Mouse (Mus musculus) CH12F3 (cell line): Measurements from ENCODE around the gene Dclre1c.
"Not testable (repeated sequence)": the region's sequence is repeated elsewhere in the genome, so short reads cannot be mapped to it uniquely, and the experiment has no call there.

Experiments used
- in situ Hi-C: fragments of 300-500 bp; cut with MboI; formaldehyde crosslinking; loops from 2 replicates; pipeline ENCODE4 v1.14.3; 2020; ENCODE audit warnings: low sequenced_read_pairs

Gene Dclre1c

DNA sequence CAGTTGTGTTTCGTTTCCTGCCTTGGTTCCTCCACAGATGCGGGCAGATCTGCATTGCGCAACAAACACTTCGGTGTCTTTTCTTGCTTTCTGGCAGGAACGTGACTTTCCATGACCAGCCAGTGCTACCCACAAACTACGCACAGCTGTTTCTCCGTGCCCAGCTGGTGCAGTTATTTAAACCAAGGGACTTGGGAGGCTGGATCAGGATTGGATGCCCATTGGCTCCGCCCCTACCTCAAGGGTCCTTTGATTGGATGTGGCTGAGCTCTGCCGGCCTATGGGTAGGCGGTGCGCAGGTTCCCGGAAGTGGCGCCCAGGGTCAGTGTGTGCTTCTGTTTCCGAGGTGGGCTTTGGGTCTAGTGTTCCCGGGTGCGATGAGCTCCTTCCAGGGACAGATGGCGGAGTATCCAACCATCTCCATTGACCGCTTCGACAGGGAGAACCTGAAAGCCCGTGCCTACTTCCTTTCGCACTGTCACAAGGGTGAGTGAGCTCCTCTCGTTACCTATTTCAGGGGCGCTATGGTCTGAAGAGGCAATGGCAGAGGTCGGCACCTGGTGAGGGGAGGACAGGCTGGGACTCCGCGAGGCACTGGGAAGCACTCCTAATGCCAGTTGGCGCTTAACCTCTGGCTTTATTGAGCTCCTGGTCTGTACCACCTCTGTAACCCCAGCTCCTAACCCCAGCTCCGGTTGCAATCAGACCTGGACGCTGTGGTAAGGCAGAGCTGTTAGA is at the start of gene Dclre1c:
Gene Dclre1c (plus strand): TSS at position 291 of the 738 bp plus-strand sequence.
- in situ Hi-C loops, result no loop called here

DNA sequence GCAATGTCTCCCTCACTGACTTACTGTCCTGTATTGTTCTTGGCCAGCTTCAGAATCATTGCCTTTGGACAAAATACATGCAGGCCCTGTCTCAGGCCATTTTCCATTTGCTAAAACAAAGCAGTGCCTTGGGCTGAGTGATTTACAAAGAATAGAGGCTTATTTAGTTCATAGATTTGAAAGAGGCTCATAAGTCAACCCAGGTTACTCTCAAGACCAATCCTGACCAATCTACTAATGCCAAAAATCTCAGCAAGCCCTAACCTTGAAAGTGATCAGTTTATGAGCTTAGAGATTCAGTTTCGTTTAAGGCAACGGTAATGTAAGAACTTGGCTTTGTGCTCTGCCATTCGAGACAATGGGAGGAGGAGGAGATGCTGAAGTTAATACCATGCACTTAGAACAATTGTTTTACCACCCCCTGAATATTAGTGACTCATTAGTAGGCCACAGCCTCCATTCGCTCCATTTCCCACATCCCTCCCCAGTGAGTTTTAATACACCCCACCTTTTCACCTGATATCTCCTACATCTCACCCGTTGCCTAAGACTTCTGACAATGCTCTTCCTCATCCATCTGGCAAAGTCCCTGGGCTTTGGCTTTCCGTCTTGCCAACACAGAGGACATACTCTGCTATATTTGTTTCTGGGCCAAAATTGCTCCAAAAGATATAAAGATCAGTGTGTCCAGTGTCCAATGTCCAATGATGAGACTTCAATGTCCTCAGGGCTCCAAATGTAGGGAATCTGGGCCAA is 36.6 kb upstream of the Dclre1c start:
- in situ Hi-C loops, result no loop called here

DNA sequence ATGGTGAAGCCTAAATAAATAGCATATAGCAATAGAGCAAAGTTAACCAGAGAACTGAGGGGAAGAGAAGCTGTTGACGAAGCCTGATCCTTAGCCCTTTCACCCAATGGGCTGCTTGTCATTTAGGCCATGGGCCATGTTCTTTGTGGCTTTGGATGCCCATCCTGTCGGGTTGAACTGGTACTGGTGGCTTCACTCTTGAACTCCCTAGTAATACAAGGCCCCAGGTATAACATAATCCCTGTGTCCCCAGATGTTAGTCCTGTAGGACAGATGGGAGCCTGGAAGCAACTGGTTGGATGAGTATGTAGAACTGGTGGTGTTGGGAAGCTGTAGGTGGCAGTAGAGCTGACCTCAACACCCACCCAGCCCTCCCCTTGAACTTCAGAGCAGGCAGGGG is 32.0 kb upstream of the Dclre1c start:
- in situ Hi-C loops, result no loop called here

DNA sequence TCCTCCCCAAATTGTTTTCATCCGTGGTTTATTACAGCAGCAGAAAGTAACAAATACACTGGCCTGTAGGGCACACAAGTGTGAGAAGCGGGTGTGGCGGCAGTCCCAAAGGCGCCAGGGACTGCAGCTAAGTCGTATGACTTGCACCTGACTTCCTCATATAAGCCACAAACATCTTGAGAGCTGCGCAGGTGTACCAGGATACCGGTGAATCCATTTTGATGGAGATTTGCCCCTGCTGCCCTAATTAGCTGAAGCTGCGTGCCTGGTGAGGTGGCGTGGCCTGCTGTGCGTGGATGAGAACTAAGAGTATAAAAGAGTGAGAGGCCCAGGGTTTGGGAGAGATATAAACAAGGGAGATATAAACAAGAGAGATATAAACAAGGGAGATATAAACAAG is 26.8 kb upstream of the Dclre1c start, which contains the start of gene Olah:
Gene Olah (minus strand): TSS at position 101 of the 400 bp plus-strand sequence.
- in situ Hi-C loops, result not testable (repeated sequence)

DNA sequence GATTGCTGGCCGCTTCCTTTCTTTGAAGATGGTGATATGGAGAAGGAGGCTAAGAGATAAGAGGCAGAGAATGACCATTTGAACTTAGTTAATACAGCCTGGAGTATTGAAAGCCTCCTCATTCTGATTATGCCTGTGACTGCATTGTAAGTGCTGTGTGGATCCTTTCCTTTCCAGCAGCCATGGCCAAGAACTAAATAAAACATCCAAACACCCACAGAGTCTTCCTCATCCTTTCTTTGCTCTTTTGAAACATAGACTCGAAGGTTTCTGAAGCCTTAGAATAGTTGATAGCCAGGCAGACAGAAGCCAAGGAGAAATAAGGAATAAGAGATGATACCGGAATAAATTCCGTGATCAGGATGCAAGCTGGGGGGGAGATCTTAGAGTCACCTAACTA is 17.9 kb upstream of the Dclre1c start:
- in situ Hi-C loops, result no loop called here

DNA sequence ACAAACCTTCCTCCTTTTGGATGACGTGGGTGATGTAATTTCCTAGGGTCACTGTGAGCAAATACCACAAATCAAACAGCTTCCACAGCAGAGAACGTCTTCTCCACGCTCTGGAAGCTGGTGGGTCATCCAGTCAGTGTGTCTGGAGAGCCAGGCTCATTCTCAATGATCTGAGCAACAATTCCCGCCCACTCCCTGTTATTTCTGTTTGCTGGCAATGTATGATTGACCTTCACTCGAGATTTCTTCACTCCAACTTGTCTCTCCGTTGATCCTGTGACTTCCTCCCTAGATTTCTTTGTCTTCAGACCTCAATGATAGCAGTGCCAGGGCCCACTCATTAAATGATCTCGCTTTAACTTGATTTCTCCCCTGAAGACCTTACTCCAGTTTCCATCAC is 16.2 kb upstream of the Dclre1c start:
- in situ Hi-C loops, result no loop called here

DNA sequence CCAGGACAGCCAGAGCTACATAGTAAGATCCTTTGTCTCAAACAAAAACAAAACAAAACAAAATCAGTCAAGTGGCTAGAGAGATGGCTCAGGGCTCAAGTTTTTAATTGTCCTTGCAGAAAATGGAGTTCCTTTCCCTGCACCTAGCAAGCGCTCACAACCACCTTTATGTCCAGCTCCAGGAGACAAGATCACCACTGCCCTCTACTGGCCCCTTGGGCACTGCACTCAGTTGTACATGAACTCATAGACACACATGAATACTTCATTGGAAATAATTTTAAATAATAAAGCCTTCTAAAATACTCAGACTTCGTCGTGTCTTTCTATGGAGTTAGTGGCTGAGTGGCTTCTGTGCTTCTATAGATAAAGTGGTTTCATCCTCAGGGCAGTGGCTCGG is 9.7 kb upstream of the Dclre1c start:
- in situ Hi-C loops, result no loop called here

DNA sequence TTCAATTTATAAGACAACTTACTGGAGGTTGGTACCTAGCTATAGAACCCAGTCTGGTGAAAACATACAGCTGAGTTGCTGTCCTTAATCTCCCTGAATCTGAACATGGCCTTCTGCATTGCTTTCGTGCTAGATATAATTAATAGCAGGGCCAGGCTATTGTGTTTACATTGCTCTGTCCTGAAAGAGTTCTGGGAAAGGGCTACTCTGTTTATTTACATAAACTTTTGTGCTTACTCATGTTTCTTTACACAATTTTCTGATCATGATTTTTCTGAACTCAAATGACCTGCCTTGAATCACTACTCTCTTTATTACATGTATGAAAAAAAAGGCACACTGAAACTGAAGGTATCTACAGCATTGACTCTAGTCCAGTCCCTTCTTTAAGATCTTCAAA is 8.3 kb upstream of the Dclre1c start:
- in situ Hi-C loops, result no loop called here

DNA sequence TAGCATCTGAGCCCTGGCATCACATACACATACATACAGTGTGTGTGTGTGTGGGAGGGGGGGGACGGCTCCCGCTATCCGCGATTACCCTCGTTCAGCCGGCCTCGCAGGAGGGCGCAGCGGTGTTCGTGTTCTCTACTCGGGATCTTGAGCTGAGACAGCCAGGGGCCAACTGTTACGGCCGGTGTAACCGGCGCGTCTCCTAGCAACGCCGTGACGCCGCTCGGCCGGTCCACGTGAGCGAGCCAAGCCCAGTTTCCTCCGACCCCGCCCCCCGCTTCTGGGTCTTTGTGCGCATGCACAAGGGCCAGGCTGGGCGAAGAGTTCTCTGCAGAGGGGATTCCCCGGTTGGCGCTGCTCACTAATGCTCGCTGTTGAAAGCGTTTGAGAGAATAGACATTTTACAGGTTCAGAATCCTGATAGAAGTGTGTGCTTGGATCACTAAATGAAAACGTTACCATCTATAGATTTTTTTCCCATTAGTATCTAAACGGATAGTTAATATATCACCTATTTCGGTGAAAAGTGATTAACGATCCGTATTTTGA is 5.0 kb upstream of the Dclre1c start:
- in situ Hi-C loops, result no loop called here

DNA sequence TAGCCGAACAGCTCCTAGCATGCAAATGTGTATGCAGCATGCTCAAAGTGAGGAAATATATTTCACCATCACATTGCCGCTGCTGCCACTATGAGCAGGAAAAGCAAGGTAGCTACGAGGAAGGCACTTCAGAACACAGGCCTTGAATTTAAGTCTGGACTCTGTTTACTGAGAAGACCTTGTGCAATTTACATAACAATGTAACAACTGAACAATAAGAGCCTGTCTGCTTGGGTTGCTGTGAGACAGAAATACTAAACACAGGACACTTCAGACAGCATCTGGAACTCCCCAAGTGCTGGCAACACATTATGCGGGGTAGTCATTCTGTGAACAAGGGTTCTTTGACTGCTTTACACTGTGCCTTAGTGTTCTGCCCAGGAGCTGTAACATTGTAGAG is 3.8 kb upstream of the Dclre1c start:
- in situ Hi-C loops, result no loop called here

DNA sequence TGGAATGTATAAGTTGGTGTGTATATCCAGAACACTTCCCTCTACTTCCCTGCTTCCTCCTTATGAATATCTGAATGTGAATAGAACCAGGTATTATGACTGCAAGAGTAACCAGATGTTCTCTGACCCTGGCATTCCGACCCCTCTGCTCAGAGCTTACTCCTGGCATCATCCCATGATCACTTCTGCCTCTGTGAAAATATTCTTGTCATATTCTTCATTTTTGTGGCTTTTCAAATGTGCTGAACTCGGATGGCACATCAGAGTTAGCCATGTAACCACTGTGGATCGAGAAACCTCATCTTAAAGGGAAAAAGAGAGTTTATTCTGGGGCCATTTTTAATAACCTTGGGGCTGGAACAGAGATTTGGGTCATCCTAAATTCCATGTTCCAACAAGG is 1.4 kb upstream of the Dclre1c start, which contains the start of gene Meig1:
Gene Meig1 (minus strand): TSS at position 101 of the 400 bp plus-strand sequence.
- in situ Hi-C loops, result no loop called here

DNA sequence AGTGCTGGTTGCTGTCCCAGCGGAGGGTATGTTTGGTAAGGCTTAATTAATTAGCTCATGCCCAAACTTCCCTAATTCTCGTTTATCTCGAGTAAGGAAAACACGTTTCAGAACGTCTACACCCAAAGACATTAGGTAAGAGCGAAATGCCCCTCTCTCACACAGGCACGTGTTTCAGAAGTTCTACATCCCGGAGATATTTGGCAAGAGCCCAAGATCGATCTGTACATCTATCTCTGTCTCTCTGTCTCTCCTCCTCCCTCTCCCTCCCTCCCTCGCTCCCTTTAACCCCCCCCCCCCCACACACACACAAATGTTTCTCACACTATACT is 614 bp downstream of the Dclre1c start:
- in situ Hi-C loops, result no loop called here

DNA sequence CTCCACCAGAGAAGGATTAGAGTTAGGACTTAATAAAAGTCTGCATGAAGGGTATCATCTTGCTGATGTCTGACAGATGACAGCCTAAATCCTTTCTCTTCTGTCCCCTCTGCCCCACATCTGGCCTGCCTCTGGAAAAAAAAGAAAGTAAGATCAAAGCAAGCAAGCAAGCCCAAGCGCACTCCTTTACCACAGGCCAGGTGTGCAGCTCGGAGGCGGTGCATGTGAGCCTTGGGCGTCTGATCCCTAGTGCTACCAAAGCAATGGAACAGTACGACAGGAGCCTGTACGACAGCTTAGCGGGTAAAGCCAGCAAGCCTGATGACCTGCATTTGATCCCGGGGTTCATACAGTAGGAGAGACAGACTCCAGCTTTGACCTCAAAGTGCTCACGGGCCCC is 7.0 kb downstream of the Dclre1c start:
- in situ Hi-C loops, result no loop called here

DNA sequence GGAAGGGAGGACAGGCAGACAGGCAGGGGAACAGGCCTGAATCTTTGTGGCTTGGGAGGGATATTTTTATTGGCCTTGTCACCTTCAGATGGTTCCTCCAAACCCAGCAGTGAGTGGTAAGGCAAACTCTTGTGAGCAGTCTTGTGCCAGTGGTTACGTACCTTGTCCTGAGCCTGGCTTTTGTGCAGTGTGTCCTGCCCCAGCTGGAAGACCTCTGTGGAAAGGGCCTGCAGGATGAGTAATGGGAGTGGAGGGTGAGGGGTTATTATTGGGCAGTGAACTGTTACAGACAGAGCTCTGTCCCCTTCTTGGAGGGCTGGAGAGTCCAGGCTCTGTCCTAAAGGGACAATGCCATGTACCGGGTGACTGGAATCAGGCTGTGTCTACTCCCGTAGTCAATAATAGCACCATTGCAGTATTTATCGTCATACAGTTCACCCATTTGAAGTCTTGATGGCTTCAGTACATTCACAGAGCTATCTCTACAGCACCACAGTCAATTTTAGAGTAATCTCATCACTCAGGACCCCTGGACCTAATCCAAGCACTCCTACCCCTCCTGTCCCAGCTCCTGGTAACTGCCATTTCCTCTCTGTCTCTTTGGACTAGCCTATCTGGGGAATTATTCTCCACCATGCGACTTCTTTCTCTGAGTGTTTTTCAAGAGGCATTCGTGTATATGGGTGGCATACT is 11.6 kb downstream of the Dclre1c start:
- in situ Hi-C loops, result no loop called here

DNA sequence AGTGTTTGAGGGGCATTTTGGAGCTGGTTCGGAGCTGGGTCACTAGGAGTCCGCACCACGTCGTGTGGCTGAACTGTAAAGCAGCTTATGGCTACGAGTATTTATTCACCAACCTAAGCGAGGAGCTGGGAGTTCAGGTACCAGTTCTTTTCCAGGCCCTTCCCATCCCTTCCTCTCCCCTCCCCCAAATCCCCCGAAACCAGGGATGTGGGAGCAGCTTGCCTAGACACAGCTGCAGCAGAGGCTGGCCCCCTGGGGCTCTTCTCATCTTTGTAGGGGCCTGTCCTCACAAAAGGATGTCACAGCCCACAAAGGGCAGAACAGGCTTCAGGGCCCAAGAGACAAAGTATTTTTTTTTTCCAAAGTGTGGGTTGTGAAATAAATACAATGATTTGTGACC is 14.0 kb downstream of the Dclre1c start:
- in situ Hi-C loops, result no loop called here

DNA sequence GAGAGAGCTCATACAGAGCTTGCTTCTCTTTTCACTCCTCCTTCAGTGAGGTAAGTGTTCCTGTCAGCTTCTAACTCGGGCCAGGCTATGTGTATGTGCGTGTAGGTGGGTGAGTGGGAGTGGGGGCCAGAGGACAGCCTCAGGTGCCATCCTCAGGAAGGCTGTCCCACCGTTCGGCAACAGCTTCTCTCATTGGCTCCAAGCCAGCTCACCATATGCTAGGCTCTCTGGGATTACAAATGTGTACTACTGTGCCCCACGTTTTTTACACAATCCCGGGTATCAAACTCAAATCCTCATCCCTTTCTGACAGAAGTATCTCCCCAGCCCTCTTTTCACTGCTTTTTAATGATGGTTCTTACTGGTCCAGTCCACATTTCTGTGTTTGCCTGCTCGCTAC is 20.3 kb downstream of the Dclre1c start:
- in situ Hi-C loops, result no loop called here

DNA sequence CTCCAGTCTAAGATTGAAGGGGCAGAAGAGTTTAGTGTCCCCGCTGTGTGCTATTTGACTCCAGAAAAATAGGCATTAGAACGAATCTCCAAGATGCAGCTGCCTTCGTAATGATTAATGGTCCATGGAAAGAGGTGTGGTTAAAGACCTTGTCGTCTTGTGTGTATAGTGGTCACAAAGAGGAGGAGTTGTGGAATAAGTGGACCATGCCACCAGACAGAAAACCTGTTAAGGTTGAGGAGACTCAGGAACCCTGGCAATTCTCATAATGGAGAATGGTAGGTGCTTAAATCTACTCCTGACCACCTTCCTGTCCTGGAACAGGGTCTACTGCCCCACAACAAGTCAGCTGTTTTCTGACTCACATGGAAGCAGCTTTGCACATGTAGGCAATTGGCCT is 22.1 kb downstream of the Dclre1c start:
- in situ Hi-C loops, result no loop called here

DNA sequence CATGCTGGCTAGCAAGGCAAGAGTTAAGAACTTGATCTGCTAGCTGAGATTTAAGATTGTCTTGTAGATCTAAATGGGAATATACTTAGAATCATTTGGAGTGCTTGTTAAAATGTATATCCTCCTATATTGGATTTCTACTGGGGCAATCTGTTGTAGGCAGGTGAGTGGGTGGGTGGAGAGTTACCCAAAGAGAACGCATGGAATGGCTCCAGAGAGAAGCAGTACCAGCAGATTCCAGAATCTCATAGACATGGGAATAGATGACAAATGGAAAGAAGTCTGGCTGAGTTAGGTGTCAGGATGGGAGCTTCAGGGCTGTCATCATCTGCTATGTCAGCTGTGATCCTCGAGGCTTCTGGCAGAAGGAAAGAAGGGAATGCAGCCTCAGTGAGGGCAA is 25.5 kb downstream of the Dclre1c start:
- in situ Hi-C loops, result no loop called here

DNA sequence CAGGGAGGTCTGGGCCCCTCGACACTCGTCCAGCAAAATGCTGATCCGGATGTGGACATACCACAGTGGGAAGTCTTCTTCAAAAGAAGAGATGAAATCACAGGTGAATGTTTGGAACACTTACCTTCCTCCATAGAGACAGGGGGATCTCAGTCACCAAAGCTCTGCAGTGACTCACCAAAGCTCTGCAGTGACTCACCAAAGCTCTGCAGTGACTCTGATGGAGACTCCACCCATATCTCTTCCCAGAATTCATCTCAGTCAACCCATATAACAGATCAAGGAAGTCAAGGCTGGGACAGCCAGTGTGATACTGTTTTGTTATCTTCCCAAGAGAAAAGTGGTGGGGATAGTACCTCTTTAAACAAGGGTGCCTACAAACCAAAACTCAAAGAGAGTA is 29.2 kb downstream of the Dclre1c start:
- in situ Hi-C loops, result no loop called here

DNA sequence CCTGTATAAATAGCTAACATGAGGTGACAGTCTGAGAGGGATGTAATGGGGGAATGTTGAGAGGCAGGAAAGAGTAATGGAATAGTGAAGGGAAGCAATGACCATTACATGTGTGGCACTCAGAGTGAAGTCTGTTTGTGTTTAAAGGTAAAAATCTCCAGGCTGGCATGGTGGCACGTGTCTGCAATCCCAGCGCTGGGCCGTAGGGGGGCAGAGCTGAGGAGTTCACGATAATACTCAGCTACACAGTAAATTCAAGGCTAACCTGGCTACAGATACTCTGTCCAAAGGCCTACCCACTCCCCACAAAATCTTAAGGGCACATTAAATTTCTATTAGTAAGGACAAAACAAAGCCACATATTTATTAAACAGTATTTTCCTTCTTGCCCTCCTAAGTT is 32.7 kb downstream of the Dclre1c start:
- in situ Hi-C loops, result no loop called here

DNA sequence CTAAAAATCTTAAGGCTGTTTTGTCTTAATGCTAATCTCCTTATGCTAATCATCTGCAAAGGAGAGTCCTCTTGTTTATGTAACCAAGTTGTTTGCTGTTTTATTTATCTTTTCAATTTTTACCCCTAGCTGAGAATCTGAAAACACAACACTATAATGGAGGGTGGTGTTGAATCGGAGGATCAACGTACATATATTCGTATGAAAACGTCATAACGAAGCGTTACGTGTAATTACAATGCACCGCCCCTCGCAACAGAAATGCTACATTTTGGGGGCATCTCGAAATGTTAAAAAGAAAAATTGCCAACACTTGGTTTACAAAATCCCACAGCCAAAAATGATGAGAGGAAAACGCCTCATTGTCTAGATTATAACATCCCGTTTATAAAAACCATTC is 50.0 kb downstream of the Dclre1c start:
- in situ Hi-C loops, result no loop called here

DNA sequence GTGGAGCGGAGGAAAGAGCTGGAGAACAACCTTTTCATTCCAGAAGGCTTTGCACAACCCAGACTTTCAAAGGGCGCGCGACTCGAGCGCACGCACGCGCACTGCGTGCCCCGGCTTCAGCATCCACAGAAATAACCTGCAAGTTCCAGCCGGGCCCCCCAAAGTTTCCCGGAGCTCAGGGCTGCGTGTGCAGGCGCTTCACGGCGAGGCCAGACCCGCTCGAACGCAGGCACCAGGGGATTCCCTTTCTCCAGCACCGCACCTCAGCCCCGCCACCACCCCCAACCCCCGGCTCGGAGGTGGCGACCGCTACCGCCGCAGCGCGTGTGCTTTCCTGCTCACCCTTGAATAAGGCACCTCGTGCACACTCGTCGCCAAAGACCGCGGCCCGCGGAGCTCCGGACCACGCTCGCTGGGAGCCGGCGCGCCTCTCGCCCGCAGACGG is 50.5 kb downstream of the Dclre1c start:
- in situ Hi-C loops, result no loop called here
